Mouse (Mus musculus) spleen, postnatal 4 days (tissue): ENCODE results near the gene Adat1.
A peak's percentile ranks its signal among the peaks of the same experiment; 100 is the strongest.
"Not testable (repeated sequence)": the region's sequence is repeated elsewhere in the genome, so short reads cannot be mapped to it uniquely, and the experiment has no call there.

ENCODE experiments used
- DNase-seq, 2 experiments: peaks; one replicate each; pipeline ENCODE4 v3.0.0; 2022; ENCODE audit warnings: low spot score in 2 of 2

Adat1 gene

DNA sequence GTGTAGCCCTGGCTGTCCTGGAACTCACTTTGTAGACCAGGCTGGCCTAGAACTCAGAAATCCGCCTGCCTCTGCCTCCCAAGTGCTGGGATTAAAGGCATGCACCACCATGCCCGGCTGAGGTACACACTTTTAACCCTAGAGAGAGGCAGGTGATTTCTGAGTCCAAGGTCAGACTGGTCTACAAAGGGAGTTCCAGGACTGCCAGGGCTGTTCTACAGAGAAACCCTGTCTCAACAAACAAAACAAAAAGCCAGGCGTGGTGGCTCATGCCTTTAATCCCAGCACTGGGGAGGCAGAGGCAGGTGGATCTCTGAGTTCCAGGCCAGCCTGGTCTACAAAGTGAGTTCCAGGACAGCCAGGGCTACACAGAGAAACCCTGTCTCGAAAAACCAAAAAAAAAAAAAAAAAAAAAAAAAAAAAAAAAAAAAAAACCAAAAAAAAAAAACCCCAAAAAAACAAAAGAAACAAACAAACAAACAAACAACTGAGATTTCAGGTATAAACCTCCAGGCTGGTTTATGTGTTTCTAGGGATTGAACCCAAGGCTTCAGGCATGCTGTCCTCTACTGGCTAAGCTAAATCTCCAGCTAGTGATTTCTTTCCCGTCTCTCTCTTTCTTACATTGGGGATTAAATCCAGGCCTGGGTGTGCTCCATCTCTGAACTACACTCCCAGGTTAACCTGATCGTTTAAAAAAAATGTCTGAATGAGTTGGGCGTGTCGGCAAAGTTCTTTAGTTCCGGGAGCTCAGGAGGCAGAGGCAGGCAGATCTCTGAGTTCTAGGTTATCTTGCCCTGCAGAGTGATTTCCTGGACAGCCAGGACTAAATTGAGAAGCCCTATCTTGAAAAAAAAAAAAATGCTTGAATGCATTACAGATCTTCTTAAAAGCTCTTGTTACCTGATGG lies 53.8 kb downstream of the Adat1 start:
- not testable (repeated sequence) for DNase-seq

DNA sequence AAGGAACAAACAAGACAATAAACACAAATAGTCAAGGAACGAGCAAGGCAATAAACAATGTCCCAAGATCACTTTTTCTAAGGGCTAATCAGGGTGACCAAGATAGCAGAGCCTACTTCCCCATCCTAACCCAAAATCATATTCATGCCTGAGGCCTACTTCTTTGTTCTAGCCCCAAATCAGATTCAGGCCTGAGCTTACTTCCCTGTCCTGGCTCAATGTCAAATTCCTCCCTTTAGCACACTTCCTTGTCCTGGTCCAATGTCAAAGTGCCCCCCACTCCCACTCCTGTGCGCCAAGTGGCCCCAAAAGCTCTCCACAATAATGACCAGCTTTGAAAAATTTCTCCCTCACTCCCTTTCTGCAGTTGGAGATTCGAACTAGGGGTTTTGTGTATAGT lies 54.9 kb downstream of the Adat1 start:
- no peak for DNase-seq

GRCm38 (mm10) chr8:111934201-111934600 lies 57.9 kb downstream of the Adat1 start:
- no peak for DNase-seq

DNA sequence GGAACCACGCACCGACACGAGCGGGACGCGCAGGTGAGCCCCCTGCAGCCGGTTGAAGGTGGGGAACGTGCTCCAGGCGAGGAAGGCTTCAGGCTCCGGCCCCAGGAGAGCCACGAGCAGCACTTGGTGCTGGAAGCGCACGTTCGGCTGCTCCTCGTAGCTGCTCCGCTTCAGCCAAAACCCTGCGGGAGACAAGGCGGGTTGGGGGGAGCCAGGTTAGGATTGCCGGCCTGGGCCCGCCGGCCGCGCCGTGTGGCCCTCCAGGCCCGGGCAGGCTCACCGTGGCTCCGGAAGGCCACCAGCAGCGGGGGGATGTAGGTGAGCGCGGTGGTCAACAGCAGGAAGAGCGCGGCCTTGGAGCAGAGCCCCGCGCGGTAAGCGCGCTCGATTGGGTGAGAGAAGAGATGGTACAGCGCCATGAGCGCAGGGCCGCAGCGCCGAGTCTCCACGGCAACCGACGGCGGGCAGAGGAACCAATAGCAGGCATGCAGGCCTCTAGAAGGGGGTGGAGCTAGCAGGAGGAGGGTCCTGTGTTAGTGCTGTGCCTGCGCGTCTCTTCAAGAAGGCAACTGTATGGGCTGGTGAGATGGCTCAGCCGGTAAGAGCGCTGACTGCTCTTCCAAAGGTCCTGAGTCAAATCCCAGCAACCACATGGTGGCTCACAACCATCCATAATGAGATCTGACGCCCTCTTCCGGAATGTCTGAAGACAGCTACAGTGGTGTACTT lies 58.6 kb downstream of the Adat1 start, which contains the start of gene Tmem231:
Gene Tmem231, minus strand, starts transcription at position 534 of the 729 bp plus-strand sequence.
- DNase-seq = peak; percentile 89 to 92

DNA sequence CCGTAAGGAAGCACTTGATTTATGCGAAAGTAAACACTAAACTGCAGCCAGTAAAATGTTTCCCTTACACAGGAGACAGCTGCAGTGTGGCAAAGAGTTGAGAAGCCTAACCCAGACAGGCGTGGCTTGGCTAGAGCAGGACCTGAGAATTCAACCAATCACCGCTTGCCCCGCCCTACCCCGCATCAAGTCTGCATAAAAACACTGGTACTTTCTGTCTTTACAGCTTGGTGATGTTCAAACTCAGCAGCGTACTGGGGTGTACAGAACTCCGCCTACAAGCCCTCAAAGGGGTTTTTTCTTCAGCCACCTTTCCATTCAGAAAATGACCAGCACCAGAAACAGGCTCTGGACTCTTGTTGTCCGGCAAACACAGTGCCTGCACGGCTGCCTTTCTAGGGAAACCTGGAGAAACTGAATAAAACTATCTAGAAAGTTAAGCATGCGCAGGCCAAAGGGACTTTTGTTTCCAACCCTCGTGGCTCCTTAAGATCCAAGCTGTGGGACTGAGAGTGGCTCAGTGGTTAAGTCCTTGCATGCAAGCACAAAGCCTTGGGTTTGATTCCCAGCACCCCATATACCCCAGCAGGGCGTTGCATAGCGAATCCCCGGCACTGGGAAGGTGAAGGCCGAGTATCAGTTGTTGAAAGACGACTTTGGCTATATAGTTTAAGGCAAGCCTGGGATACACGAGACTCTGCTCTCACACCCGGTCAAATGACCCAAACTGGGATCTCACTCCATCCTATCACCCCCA lies 59.3 kb downstream of the Adat1 start:
- DNase-seq = peak; percentile 78 to 82

GRCm38 (mm10) chr8:111931721-111932120 lies 60.4 kb downstream of the Adat1 start:
- no peak for DNase-seq

DNA sequence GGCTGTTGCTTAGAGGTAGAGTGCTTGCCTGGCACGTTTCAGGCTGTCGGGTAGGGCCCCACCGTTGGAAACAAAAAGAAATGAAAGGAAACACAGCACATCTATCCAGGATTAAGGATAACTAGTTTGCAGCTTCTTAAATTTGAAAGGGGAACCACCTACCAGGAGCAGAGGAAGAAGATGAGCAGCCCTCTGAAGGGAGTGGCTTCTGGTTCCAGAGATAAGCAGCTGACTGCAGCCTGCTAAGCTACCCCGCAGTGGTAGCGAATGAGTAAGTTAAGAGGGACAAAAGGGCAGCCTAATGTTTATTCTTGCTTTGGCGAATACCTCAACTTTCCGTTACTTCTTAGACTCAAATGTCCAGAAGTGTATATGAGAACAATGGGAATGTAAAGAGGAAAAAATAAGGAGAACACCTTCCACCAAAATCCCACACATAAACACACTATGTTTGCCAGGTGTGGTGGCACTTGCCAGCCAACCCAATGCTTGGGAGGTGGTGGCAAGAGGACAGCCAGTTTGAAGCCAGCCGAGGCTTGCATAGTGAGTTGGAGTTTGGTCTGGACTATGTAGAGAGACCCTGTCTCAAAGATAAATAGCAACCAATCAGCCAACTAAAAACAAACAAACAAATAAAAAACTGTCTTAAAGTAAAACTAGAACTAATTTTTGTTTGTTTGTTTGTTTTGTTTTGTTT lies 62.3 kb downstream of the Adat1 start:
- DNase-seq = peak in 1 of 2 experiments; percentile 47

- DNase-seq = no peak
These were observed 67.1 kb downstream of the Adat1 start for GRCm38 (mm10) chr8:111924976-111925375.

DNA sequence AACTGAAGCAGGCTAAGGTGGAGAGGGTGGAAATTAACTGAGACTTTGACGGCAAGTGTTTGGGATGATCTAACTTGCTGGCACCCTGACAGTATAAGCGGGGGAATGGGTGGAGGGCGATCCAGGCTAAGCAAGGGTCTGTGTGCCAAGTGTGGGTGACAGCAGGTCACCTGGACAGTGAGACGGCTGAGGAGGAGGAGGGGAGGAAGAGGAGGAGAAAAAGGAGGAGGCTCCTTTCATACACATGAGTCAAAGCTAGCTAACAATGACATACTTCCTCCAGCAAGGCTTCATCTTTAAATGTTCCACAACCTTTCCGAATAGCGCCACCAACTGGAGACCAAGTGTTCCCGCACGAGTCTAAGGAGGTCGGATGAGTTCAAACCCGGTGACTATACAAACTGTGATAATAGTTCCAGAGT lies 68.7 kb downstream of the Adat1 start:
- DNase-seq = peak; percentile 54 to 83

GRCm38 (mm10) chr8:111920971-111921370 lies 71.1 kb downstream of the Adat1 start:
- DNase-seq = no peak

DNA sequence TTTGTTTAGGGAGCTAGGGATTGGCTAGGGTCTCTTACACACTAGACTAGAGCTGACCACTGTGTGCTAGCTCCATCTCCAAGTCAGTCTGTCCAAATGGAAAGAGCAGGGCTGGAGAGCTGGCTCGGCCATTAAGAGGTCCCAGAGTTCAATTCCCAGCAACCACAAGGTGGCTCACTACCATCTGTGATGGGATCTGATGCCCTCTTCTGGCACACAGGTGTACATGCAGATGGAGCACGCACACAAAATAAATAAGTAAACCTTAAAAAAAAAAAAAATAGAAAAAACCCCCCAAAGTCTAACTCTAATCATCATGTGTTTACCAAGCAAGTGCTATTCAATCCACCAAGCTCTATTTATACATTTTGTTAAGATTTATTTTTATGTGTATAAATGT lies 72.4 kb downstream of the Adat1 start:
- DNase-seq = no peak
